Mouse (Mus musculus) lung, postnatal 14 days (tissue): Measurements from ENCODE around the gene Aco2.
A peak's percentile ranks its signal among the peaks of the same experiment; 100 is the strongest.
"Not testable (repeated sequence)": the region's sequence is repeated elsewhere in the genome, so short reads cannot be mapped to it uniquely, and the experiment has no call there.

Experiments used
- DNase-seq: peaks from one replicate; pipeline ENCODE4 v3.0.0; 2021

Aco2 gene

DNA sequence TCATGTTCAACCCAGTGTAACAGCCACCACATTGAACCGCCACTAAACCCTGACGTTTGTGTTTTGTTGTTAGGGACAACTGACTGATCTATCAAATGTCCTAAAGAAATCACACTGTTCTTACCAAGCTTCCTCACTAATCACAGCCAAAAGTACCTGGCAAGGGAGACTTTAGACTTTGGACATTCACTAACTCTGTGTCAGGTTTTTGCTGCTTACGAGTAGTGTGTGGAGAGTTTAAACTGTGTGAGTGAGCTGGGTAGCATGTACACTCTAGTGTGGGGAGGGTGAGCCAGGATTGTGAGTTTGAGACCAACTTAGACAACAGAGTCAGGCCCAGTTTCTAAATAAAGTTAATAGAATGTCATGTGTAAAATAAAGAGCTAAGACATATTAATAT, 10.2 kb downstream of the Aco2 start:
- DNase-seq: no peak

DNA sequence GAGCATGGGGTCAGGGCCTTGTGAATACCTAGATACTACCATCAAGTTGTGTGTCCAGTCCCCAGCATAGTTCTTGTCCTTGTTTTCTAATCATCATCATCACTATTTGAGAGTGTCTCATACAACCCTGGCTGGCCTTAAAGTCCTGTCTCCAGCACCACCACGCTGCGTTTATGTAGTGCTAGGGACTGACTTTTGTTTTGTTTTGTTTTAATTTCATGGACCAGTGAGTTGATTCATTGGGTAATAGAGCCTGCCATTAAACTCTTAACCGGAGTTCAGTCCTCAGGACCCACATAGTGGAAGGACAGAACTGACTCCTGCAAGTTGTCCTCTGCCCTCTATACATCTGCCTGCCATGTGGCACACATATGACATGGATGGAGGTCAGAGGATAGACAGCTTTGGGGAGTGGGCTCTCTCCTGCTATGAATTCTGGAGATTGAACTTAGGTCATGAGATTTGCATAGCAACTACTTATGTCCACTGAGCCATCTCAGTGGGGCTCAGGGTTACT, 13.4 kb downstream of the Aco2 start:
- DNase-seq: no peak

DNA sequence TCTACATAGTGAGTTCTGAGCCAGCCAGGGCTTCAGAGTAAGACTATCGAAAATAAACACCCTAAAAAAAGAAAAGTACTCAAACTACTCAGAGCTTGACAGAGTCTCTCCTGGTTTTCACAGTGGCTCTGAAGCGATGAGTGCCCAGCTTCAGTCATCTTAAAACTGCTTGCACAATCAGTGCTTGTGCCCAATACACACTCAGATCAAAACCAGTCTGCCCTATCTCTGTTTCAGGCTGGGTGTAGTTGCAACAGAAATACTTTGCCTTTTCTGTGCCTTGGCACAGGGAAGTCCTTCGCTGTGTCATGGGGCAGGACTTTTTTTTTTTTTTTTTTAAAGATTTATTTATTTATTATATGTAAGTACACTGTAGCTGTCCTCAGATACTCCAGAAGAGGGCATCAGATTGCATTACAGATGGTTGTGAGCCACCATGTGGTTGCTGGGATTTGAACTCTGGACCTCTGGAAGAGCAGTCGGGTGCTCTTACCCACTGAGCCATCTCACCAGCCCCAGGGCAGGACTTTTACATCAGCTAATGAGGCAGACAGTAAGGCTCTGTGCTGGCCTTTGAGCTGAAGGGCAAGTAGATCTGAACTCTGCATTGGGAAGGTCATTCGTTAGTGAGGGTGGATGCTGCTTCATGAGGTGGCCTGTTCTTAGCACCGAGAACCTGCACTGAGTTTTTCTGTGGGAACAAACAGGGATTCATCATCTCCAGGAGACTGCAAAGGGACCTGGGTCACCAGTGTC, 14.9 kb downstream of the Aco2 start:
- DNase-seq: no peak

DNA sequence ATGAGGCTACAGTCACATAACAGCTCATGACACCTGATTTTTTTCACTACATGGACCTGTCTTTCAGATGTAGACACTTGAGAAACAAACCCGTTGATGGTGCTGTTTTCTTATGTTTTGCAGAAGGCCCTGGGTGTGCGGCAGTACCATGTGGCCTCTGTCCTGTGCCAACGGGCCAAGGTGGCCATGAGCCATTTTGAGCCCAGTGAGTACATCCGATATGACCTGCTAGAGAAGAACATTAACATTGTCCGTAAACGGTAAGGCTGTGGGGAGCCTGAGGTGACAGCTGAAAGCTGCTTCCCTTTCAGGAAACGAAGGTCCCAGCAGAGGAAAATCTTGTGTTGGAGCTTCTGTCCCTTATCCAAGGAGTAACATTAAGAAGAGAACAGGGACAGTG, 17.1 kb downstream of the Aco2 start:
- DNase-seq: no peak

DNA sequence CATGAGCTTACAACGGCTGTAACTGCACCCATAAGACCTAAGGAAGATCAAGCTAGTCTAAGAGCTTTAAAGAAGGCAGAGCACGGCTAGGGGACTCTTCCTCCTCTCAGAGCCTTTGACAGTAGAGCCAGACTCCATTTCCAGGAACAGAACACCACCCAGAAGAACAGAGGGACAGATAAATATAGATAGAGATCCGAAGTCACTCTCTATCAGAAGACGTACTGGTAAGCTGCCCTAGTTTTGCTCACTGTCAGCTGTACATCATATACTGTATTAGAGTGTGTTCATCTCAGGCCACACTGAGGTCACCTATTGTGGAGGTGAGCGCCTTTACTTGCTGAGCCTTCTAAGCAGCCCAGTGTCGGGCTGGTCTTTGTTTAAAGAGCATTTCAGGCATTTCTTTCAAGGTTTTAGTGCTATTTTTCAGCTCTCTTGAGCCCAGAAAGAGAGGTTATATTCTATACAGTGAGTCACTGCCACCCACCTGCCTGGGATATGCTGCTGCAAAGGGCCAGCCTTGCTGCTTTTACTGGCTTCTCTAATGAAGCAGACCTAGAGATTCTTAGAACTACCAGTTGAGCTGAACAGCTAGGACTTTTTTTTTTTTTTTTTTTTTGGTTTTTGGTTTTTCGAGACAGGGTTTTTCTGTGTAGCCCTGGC, 19.2 kb downstream of the Aco2 start:
- DNase-seq: no peak

DNA sequence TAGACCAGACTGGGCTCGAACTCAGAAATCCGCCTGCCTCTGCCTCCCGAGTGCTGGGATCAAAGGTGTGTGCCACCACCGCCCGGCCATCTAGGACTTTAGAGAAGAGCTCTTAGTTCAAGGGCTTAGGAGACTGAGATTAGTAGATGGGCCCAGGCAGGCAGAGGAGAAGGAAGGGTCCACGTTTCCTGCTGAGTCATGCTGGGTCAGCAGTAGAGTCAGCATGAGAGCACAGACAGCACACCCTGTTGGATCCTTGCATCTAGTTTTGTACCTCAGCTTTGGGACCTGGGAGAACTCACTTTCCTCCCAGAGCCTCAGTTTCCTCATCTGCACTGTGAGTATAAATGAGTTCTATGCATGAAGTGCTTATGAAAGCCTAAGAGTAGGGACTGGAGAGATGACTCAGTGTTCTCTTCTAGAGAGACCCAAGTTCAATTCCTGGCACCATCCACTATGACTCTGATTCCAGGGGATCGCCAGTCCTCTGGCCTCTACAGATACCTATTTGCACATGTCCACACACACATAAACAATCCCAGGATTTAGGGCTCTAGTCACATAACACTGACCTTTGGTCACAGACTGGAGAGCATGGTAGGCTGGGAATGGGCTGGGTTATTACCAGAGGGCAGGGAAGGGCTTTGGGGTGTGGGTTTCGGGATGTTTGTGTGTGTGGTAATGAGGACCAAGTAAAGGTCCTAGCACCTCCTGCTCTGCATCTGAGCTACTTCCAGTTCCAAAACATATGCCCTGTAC, 19.9 kb downstream of the Aco2 start:
- DNase-seq: no peak

DNA sequence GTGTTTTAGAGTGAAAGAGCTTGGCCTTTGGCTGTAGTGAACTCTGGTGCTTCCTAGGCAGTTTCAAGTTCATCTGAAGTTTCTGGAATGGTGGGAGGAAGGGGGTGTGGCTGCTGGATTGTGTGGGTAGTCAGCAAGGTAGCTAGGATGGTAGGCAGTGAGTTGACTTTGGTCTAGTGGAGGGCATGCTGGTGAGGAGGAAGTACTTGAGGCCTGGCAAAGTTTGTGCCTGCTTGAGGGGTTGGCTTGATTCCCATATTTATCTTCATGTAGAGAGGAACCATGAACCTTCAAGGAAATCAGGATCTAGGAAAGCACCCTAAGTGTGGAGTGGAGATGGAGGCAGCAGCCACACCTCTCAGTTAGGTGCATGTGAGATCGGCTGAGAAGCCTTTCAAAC, 21.9 kb downstream of the Aco2 start:
- DNase-seq: peak; percentile 32

DNA sequence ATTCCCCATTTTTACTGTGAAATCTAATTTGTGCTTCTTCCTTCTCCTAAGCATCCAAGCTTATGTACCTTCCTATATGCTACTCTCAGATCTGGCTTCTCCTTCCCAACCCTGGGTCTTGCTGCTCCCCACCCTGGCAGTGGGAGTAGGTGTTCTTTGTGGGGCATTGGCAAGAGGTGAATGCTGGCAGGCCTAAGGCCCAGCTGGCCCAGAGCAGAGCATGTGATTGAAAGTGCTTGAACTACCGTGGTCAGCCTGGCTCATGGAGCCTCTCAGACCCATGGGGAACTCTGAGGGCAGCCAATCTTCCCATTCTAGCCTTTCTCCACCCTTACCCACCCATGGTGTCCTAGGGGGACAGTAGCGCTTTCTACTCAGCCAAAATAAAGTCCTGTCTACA, 24.3 kb downstream of the Aco2 start:
- no peak for DNase-seq

DNA sequence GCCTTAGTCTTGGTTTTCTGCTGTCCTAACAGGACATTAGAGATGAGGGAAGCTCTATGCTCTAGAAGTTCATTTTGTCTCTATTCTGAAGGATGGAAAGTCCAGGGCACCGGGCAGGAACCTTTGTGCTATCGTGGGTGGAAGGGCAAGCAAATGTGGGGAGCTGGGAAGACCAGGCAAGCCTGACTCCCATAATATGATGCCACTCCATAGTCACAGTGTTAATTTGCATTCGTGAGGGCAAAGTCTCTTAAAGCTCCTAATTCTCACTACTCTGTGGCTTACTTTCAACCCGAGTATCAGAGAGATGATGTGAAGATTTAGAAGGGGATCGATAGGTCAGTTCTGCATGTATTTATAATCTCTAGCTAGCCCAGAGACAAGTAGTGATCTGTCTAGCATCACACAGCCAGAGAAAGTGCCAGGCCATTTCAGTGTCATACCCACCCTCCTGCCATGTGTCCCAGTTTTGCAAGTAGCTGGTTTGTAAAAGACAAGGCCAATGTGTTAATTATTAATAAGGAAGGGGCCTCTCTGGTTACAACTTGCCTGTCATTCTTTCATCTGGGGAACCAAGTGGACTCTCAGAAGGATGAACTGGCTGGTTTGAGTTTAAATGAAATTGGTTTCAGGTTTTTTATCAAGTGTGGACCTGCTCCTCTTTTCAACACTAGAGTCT, 25.6 kb downstream of the Aco2 start:
- no peak for DNase-seq

DNA sequence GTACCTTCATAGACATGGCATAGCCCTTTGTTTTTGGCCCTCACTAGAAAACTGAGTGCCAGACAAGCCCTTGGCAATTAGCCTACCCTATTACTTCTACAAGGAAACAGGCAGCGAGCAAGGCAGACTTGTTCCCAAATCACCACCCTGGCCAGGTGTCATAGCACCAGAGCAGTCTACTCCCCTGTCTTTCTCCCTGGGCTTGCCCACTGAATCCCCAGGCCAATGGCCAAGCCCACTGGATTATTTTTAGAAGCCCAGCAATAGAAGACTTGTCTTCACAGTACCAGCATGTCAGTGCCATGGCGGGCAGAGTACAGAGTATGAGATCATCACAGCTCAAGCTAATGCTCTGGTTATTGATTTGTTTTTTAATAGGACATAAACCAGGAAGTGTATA, 26.6 kb downstream of the Aco2 start:
- no peak for DNase-seq

DNA sequence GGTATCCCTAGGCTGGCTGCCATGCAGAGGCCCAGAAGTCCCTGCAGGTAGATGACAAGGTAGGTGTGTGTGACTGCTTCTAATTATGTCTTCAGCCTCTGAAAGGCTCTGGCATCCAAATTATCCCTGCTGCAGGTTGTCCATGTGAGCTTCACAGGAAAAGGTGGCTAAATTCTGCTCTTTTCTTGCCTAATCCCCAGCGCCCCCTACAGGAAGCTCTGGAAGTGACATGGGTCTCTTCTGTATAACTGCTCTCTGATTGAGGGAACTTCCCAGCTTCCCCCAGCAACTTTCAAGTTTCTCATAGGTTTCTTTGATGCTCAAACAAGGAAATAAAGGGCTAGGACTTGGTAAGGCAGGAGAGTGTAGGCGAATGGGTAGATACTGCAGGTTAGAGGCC, 32.8 kb downstream of the Aco2 start:
- peak; percentile 88 for DNase-seq

DNA sequence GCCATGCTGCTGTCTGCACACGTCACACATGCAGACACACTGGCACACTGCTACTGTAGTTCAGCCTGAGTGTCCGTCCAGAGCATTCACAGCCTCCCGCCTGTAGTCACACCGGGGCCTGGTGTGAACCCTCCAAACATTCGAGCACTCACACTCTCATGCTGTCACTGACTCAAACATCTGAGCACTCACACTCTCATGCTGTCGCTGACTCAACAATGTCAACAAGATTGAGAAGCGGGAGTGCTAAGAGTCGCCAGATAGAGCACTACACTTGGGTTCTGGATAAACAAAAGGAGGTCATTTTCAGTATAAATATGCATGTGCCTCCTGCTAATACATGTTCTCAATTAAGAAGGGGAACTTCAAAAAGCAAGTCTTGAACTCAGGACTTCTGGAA, 35.8 kb downstream of the Aco2 start:
- no peak for DNase-seq

DNA sequence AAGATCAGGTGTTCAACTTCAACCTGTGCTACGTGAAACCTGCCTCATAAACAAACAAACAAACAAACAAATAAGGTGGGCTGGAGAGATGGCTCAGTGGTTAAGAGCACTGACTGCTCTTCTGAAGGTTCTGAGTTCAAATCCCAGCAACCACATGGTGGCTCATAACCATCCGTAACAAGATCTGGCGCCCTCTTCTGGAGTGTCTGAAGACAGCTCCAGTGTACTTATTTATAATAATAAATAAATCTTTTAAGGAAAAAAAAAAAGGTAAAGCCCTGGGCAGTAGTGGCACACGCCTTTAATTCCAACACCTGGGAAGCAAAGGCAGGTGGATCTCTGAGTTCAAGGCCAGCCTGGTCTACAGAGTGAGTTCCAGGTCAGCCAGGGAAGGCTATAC, 36.7 kb downstream of the Aco2 start:
- DNase-seq: not testable (repeated sequence)

DNA sequence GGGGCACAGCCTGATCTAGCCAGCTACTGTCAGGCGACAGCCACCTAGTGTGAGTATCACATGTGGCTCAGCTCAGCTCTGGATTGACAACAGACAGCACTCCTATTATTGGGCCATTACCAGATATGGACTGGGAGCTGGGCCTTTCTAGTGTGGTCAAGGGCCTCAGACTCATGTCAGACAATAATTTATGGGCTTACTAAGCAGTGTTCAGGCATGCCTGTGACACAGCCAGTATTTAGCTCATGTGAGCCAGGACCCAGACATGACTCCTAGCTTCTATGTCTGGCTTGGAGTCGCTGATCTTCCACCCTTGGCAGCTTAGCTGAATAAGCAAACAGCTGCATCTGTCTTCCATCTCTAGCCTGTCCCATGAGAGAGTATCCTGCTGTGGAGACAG, 40.4 kb downstream of the Aco2 start:
- DNase-seq: no peak

DNA sequence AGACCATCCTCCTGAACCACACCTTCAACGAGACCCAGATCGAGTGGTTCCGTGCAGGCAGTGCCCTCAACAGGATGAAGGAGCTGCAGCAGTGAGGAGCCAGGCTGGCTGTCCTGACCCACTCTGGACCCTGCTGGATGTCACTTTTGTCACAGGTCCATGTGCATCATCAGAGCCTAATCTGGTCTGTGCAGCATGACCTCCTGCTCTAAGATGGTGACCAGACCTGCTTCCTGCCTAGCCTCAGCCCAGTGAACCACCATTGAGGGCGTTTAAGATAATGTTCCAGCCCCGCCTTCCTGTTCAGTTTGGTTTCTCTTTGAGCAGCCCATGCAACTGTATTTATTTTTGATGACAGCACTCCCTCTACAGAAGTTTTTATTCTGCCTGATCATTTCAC, 42.6 kb downstream of the Aco2 start:
- DNase-seq: no peak

DNA sequence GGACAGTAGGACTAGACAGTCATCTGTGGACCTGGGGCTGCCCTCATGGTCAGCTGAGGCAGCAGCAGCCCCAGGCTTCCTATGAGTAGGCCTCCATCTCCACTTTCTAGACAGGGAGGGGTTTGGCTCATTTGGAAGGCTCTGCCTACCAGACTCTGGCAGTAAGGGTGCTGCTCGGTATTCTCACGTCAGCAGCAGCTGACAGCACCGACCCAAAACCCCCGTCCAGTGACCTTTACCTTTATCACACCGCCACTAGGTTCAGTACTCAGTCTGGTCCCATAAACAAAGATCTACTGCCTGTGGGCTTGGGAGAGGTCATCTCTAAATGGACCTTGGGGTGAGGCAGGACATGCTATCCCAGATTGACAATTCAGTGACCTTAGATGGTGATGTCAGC, 43.6 kb downstream of the Aco2 start:
- DNase-seq: no peak

DNA sequence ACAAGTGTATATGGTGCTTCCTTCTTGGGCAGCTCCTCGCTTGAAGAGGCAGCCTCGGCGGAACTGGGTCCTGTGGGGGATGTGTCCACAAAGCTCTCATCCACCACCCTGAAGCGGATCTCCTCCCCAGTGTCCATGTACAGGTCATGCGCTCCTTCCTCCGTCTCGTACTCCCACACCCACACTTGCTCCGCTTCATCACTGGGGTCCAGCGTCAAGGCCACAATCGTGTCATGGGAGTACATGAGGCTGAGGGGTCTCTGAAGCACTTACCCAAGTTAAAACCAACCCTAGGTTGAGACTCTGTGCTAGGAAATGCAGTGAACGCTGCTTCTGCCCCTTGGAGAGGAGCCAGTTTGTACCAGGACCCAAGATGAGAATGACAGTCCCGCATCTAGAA, 45.1 kb downstream of the Aco2 start:
- DNase-seq: no peak

DNA sequence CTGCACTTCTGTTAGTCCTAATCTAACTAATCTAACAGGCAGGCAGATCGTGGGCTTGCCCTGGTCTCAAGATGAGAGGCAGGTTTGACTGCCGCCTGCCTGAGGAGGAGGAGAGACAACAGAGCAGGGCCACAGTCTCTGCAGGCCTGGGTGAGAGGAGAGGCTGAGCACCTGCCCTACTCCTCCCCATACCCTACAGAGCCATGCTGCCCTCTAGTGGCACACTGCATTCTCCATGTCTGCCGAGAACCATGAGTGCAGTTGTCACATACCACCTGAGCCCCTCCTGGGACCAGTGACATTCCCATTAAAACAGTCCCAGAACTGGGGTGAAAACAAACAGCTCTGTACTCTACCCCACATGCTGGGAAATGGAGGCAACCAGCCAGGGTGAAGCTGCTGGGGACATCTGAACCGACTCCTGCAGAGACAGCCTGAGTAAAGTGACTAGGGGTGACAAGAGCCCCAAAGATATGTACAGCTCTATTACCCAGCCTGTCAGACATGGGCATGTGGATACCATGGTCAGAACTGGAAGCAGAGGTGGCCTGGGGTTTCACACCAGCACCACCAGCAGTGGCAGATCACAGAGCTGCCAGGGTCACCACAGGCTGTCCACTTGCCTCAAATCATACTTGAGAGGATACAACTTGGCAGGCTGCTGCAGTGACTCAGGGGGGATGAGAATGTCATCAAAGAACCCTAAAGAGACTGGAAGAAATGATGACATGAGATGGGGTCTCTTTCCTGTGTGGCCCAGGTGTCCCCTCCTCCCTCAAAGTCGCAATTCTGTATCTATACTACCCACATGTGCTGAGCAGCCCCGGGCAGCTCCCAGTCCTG, 45.7 kb downstream of the Aco2 start:
- DNase-seq: peak; percentile 85

DNA sequence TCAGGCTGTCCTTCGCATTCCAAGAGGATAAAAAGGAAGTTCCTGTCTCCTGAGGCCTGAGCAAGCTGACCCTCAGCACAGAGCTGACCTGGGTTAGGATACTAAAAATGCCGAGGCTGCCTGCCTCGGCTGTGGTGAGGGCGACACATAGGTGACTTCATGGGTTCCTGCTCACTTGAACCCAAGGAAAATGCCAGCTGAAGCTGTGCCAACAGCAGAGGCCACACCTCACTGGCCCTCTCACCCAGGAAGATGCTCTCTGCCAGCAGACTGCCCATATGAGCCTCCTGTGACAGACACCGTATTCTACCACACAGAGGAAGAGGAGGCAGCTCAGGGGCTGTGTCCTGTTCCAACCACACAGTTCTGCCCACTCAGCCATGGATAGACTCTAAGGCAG, 47.0 kb downstream of the Aco2 start:
- DNase-seq: no peak

DNA sequence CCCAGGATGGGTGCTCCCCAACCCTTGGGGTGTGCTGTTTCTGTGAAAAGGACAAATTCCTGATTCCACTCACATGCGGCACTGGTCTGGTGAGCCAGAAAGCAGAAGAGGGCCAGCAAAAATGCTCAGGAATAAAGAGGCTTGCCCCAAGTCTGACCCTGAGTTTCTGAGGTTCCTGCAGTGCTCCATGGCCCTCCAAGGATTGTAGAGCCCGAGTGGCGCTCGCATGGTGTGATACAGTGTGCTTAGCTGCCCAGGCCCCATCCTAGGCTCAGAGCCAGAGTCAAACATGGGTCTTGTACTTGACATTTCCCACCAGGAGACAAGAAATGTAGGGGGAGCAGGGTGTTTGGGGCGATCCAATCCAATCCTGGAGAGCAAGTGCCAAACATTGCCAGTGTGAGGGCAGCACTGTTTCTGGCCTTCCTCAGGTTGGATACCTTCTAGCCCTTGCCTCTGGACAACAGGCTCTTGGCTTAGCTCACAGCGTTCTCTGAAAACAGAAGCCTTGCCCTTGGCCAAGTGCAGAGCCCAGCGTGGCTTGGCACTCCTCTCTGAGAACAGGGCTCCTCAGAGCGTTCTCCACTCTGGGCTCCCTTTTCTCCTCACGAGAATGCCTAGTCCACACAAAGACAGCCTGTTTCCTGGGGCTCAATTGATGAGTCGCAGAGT, 48.6 kb downstream of the Aco2 start:
- no peak for DNase-seq

DNA sequence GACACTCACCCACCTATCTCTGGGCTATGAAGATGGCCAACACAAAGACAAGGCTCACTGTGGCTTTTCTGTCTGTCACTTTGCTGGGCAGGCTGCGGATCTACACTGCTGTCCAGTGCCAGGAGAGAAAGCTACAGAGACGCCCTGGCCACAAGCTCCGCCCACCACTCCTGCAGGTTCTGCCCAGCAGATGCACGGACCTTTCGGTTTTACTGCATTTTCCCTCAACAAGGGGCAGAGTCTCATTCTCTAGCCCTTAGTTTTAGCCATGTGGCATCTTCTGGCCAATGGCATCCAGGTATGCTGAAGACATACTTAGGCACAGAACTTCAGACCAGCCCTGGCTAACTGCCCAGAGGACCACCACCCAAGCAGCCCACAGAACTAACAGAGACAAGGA, 49.1 kb downstream of the Aco2 start:
- no peak for DNase-seq

DNA sequence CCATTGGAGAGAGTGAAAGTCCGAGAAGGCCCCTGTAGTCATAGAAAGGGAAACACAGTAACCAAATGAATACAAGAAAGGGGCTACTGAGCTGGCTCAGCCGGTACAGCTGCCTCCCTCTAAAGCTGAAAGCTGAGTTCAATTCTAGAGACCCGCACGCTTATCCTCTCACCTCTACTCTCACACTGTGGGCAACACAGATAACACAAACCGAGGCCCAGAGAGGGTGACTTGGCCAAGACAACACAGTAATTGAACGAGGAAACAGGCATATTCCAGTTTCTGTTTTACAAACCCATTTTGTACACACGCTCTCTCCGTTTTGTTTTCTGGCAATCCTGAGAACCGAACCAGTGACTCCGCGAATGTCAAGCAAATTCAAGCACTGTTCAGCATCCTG, 52.8 kb downstream of the Aco2 start:
- DNase-seq: no peak
